Mouse (Mus musculus) right cerebral cortex, postnatal 14 days (tissue): ENCODE data around the gene Gm28230.

Experiments
- DNase-seq: peaks from one replicate; pipeline ENCODE4 v3.0.0; 2022

The Gm28230 gene

DNA sequence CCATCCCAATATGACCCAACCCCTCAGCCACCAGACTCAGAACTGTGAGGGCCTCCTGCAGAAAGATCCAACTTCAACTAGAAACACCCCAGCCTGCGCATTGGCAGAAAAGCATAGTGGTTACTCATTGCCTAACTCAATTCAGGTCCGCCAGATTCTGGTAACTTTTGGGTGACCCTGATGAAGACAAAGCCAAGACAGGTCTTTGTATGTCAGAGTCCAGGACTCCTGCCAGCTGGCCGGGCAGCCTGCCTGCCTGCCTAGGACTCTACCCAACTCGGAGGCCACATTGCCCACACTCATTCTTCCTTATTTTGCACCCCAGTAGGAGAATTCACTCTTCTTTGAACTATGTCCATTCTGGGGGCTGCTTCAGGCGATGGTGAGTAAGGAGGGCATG lies at the start of gene Gm28230:
Gene Gm28230, plus strand, starts transcription at position 178 of the 400 bp plus-strand sequence.
- DNase-seq: no peak

DNA sequence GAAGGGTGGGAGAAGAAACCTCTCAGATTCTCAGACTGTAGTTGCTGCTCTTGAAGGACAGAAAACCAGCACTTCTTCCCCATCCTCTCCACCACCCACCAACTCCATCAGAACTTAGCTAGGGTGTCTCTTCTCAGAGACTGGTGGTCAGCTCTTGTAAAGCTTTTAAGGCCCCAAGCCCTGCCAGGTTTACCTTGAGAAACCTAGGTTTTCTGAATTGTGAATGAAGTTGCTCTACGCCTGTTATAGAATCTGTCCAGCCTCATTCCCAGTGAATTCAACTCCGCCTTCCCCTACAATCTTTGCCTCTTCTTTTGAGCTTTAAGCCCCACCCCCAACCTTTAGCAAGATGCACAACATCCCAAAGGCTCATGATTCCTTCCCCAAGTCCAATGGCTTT lies 49.4 kb upstream of the Gm28230 start:
- DNase-seq: no peak

DNA sequence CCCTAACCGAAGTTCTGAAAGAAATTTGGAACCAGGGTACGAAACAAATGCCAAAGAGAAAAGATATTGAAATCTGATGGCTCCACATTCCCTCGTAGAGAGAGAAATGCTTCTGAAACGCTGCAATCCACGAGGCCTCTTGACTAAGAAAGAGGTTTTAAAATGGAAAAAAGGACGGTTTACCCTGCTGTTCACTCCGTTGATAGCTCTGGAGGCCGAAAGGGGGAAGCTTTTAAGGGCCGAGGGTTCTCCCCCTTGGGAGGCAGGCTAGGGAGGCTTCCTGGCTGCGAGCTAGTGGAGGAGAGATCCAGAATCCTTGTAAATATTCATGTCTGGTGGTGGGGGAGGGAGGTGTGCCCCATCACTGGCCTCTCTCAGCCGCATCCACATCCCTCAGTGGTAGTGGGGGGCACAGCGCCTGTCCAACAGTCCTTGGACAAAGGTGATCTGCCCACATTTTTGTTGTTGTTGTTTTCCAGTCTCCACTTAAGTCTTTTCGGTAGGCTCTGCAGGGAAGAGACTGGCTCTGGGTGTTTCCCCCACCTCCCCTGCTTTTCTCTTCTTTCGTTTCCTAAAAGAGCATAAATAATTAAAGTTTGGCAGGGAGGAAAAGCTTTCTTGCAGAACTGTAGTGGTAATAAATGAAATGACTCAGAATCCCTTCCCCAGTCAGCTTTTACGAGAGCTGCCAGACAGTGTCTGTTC lies 47.5 kb upstream of the Gm28230 start, which contains the start of gene Hoxd11:
Gene Hoxd11, plus strand, starts transcription at position 667 of the 705 bp plus-strand sequence.
- no peak for DNase-seq

DNA sequence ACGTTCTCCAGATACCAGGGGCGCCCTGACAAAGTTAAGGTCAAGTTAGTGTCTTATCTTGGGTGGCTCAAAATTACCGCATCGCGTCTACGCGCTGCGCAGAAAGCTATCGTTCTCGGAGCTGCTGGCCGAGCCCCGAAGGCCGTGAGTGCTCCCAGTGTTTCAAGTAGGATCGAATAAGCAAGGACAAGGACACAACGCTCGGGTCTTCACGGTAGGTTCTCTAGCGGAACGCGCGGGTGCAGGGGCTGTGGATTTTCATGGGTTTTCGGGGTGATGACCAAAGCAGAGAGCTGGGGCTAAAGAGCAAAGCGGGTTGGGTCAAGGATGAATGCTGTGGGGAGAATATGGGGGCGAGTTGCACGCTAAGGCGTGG lies 46.9 kb upstream of the Gm28230 start:
- DNase-seq: no peak

DNA sequence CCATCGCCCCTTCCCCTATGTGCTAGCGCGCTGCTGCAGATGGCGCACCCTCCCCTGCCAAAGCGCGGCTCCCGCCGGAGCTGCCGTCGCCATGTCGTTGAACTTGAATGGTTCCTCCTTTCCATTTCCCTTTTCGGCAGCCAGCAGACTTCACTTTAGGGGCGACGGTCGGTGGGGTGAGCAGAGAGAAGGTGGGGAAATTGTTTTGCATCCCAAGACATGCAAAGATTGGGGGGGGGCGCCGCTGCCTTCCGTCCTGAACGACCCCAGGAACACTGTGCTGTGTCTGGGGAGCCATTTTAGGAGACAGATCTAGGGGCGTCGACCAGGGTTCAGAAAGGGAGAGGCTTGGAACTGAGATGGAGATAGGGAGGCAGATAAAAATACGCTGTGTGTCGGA lies 46.5 kb upstream of the Gm28230 start:
- no peak for DNase-seq

DNA sequence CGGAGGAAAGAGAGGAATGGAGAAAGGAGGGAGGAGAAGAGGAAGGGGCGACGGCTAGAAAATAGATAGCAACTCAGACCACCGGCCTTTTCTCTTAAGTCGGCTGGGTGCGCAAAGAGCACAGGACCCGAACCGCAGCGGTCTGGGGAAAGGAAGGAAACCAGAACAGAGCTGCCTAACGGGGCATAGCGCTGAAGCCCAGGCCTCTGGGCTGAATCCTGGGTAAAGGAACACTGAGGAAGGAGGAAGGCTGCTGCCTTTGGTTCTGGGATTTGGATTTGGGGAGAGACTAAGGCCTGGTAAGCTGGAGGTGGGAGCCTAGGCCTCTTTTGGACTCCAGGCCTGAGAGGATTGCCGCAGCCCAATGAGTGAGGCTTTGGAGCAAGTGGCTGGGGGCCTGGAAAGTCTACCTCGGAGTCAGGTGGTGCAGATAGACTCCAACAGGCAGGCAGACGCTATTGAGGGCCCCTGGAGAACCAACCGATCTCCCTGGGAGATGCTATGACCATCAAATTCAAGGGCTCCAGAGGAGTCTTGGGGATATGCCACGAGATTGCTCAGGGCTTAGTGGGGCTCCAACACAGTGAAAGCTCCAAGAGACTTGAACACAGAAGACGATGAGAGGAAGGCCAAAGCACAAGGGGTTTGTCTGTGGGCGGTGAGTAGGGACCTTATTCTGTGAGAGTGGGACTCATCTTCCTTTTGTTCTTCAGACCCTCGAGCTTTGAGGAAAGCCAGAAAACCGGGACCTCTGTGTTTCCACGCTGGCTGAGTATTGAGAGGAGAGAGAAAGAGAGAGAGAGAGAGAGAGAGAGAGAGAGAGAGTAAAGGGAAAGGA lies 45.7 kb upstream of the Gm28230 start:
- DNase-seq: no peak

DNA sequence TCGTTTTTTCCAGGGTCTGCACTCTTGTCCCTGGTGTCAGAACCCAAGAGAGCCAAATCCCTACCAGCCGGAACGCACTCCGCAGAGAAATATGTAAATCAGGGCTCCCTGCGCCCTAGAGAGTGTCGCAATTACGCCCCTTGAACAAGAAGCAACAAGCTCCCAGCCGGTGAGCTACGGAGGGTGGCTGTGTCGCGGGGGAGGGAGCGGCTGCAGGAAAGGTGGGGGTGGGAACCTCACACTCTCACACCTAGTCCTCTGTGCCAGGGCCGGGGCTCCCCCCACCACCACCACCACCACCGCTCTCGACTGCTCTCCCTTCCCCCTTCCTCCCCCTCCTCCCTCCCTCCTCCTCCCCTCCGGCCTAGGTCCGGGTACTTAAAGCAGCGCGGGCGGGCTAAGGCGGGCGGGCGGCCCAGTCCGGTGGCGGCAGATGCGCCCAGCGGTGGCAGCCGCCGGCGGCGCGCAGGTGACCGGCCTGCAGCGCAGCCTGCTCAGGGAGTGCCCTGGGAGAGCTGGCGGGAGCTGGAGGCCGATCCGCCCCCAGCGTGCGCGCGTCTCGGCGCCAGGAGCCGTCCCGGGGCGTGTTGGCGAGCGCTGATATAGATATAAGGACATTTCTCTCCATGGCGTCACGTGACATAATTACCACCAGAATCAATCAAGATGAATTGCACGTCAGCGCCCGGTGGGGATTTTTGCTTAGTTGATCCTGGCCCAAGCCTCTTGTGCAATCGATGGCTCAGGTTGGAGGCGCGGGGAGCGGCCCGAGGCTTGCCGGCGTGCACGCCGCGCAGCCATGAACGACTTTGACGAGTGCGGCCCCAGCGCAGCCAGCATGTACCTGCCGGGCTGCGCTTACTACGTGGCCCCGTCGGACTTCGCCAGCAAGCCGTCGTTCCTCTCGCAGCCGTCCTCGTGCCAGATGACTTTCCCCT lies 44.7 kb upstream of the Gm28230 start:
- DNase-seq: no peak

DNA sequence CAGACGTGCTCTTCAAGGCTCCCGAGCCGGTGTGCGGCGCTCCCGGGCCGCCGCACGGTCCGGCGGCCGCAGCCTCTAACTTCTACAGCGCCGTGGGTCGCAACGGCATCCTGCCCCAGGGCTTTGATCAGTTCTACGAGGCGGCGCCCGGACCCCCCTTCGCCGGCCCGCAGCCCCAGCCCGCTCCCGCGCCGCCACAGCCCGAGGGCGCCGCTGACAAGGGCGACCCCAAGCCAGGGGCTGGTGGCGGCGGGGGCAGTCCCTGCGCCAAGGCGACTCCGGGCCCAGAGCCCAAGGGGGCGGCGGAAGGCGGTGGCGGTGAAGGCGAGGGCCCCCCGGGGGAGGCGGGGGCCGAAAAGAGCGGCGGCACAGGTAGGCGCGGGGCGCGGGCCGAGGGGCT lies 43.7 kb upstream of the Gm28230 start:
- no peak for DNase-seq

DNA sequence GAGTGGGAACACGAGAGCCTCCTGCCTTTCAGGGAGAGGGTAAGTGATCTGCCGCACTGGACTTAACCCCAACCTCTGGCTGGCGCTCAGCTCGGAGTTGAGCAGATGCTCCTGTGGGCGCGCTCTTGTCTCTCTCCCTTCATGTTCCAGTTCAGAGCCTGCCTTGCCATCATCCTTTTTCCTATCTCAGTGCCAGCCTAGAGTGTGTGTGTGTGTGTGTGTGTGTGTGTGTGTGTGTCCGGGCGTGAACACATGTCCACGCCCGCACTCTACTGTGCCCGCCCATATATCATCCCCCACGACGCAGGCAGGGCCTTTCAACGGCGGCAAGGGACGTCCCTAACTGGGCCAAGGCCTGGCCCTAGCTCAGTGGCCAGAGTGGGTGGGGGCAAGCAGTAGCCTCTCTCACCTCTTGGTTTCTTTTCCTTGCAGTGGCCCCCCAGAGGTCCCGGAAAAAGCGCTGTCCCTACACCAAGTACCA lies 43.0 kb upstream of the Gm28230 start:
- DNase-seq: no peak

DNA sequence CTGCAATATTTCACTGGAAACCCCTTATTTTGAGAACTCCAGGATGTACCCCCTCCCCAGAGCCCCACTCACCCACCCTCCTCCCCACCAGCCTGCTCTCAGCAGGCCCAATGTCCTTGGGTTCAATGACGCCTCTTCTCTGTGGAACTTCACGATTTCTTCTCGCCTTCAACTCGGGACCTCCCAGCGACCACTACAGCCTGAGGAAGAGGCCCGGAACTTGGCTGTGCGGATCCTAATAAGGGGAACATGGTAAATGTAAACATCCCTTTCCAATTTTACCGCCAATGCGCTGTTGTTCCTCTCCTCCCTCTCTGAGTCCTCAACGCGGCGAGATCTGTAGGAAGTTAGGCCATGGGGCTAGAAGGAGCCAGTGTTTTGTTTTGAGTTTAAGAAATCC lies 42.4 kb upstream of the Gm28230 start:
- no peak for DNase-seq

DNA sequence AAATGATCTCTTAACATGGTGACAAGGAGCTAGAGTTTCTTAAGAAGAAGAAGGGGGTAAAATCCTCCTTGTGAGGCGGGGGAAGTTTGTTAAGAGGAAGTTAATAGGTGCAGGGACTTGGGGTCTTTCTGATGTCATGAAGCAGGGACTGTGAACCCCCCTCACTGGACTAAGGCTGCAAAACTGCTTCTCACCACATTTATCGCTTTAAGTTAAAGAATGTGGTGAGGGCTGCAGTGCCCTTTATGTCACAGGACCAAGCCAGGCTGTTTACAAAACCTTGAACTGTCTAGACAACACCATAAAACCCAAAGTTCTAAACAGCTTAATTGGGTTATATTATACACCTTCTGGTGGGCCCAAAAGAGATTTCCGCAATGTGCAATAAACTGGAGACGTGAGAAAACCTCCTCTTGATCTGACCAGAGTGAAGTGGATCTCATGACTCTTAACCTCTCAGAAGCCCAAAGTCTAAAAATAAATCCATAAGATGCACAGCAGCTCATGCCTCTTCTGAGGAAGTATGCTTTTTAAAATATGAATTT lies 41.4 kb upstream of the Gm28230 start:
- no peak for DNase-seq

DNA sequence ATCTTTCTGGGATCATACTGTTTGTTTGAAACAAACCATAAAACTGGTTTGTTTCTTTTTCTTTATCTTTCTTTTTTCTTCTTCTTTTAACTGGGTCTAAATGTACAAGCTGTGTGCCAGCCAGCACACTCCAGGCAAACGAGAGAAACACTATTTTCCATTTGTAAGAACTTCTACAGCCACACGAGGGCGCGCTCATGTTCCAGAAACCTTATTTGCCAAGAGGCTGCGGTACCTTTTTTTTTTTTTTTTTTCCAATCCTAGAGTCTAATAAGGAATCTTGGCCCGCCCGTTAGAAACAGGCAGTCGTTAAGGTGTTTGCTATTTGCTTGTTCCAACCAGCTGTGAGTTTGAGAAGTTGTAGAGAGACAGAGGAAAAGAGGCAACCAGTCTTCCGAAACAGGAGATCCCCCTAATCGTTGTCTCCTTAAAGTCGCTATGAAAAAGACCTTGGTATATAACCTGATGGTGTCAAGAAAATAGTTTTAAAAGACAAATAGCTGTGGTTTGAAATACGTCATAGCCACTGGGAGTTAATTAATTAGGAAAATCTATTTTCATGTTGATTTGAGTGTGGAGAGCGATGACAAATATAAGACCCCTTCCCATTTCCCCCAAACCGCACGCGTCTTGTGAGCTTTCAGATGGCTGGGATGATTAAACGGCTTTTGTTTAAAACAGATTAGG lies 40.1 kb upstream of the Gm28230 start:
- DNase-seq: peak; percentile 46

DNA sequence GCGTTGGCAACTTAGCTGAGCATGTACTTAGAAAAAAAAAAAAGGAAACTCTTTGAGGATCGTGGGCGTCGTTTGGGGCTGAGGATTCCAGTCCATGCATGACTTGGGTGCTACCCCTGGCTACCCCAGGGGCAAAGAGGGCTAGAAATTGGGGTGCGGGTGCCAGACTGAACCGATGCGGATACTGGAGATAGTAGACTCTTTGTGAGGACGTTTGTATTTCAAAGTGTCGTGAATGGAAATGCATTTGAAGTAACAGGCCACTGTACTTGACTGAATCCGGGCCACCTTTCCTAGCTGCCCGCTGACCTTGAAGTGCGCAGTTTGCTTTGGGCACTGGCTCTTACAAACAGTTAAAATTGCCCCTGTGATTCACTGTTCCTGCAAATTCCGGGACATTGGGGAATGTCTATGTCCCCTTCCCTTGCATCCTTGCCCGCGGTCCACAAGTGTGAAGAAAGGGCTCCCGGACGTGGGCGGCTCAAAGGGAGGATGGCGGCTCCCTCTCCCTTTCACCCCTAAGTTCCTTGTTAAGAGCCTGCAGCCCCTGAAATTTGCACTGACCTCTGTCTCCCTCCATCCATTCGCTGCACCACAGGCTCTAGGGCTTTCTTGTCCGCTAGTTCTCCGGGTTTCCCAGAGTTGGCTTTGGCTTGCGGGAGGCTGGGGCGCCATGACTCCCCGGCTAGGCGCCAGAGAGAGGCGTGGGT lies 39.4 kb upstream of the Gm28230 start:
- no peak for DNase-seq

DNA sequence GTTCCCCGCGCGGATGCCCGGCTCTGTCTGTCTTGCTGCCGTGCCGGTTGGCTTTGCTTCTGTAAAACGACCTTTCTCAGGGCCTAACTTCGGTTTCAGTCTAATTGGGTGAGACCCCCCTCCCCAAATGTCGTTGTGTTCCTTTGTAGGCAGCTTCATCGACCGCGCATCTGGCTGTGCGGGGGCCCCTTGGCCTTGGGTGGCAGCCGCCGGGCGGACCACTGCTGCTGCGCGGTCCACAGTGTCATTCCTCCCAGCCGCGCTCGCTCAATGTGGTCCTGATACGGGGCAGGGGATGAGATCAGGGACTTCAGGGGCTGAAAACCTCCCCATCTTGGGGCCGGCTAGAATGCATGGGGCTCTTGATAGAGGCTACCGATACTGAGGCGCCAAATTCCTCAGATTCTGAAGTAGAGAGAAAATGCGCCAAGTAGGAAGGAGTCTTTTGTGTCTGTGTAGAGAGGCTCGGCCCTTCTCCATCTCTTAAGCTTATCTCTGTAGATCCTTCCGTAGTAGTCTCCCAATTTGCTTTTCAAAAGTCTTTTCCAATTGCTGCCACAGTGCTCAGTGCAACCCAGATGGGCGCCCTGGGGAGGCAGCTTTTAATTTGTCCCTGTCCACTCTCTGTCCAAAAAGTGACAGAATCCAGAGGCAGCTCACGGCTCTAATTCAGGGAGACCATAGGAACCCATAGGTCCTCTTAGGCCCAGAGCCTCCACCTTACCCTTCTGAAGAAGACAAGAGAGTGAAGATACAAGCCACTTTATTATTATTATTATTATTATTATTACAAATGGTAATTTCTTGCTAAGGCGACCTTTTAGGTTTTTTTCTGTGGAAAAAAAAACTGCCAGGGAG lies 38.6 kb upstream of the Gm28230 start:
- no peak for DNase-seq

DNA sequence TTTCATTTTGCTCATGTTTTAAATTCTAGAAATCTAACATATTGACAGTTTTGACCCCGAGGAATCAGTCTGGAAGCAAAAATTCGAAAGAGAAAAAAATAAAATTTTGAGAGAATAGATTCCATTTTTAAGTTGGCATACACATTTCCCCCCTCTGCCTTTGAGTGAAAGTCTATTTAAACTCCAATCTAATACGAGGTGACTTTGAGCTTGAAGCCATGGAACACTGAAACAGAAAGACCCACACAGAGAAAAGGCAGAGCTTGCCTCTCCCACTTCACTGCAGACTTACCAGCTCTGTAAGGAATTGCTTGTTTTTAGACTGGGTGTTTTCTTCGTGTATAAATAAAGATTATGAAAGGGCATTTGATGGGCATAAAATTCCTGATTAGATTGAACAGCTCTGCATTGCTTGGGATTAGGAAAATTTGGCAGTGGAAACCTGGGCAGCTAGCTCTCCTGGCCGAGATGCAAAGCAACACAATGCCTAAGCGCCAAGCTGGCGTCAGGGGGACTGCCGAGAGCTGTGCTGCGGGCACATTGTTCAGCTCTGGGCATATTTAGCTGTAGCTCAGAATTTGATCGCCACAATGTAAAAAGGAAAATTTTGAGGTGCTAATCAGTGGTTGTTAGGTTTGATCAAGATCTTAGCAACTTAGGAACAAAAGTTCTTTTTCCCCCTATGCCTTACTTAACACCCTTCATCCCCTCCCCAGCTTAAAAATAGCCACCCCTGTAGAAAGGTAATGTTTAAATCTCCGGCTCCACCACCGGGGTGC lies 37.5 kb upstream of the Gm28230 start:
- no peak for DNase-seq

DNA sequence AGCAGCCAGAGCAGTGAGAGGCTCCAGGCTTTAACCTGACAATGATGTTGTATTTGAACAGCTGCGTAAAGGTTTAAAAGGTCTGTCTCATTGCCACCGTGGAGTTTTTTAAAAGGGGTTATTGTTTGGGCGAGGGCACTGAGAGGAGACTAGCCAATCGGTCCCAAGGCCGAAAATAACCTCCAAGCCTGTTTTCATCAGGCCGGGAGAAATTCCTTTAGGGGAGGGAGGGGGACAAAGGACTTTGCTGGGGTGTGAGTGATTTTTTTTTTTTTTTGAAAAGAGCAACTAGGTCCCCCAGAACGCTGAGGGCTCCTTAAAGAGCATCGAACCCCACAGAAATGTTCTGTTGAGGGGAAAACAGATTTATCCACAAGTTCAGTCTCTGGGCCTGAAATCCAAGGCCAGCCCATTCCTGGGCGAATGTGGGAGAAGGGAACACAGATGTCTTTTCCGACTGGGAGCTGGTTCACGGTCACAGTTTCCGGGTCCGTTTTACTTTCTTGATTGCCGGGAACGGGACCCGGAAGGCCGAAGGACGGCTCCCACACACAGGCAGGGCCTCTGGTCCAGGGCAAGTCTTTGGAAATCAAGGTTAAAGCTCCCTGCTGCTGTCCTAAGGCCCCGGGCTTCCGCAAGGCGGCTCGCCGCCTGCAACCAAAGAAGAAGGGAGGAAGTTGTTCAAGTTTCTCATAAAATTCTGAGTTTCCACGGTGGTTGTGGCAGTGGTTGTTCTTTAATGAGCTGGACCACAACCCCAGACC lies 36.8 kb upstream of the Gm28230 start:
- DNase-seq: no peak

DNA sequence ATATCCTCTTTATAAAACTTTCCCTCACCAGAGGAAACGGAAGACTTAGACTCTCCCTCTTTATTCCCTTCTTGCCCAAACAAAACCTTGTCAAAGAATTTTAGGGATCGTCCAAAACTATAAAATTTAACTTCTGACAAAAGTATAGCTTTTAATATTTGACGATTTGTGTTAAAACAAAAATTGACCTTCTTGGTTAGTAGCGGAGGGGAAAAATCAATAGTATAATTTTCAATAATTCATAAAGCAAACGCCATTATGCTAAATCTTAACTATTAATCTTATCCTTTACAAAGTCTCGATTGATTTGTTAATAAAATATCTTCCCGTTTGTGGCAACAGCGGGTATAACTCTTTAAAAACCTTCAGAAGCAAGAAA lies 36.2 kb upstream of the Gm28230 start:
- DNase-seq: no peak

DNA sequence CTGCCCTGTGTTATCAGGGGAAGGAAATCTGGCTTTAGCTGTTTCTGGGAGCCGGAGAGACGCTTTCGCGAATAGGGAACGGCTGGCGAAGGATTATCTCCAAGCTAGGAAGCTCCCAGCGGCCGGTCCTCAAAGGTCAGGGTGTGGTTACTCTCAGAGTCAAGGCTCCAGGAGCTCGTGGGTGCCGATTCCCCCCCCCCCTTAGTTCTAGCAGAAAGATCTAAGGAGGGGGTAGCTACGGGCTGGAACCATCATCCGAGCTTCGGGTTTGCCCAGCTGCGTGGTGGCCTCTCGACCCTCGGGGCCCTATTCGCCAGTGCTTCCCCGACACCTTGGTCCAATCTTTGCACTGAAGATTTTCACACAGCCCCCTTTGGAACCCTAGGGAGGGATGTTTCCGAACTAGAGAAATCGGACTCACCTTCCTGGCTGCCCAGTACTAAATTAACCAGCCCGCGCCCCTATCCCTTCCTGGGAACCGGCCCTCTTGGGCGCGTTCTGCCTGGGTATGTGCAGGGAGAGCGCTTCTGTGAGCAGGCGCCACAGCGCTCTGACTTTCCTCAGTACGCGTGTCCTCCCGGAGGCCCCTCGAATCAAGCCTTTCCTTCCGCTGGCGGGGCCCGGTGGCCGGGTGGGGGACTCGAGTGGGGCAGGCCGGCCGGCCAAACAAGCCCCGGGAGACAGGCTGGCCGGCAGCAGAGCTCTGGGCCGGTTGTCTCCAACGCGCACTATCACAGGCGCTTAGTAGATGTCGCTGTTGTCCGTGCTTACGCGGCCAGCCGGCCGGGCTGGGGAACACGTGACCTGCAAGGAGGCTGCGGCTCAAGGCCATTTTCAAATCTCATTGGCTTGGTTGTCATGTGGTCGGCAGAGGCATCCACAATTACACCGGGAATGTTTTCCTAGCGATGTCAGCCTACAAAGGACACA lies 35.2 kb upstream of the Gm28230 start, which contains the start of gene Hoxd10:
Gene Hoxd10, plus strand, starts transcription at position 903 of the 930 bp plus-strand sequence.
- DNase-seq: no peak
